Mouse (Mus musculus) kidney, embryonic 15.5 days (tissue): ENCODE measurements around the gene Cyb5r4. TPM values are rescaled to one million over a fixed set of nuclear protein-coding genes. Genes with fewer than 3 reads are reported as not detected.
"Not testable (repeated sequence)": the region's sequence is repeated elsewhere in the genome, so short reads cannot be mapped to it uniquely, and the experiment has no call there.

Experiments
- ATAC-seq: fragments of 200-750 bp; cut with Nextera tagmentation; replicated peaks from 2 replicates; pipeline ENCODE4 v1.8.0; 2017; ENCODE audit warnings: moderate TSS enrichment; ENCODE audit not compliant: low FRiP score
- H3K27ac ChIP-seq: fragments of 300-500 bp; sonication (generic); 2 replicates; pipeline ENCODE4 v1.5.1; 2015; ENCODE audit warnings: mild to moderate bottlenecking, inconsistent platforms
- H3K27me3 ChIP-seq: fragments of 300-500 bp; sonication (generic); 2 replicates; pipeline ENCODE4 v1.6.1; 2015; ENCODE audit warnings: inconsistent platforms
- H3K36me3 ChIP-seq: fragments of 300-500 bp; sonication (generic); 2 replicates; pipeline ENCODE4 v1.6.1; 2015; ENCODE audit warnings: inconsistent platforms
- H3K4me1 ChIP-seq: fragments of 300-500 bp; sonication (generic); 2 replicates; pipeline ENCODE4 v1.6.1; 2015; ENCODE audit warnings: inconsistent platforms
- H3K4me2 ChIP-seq: fragments of 300-500 bp; sonication (generic); 2 replicates; pipeline ENCODE4 v1.6.1; 2015; ENCODE audit warnings: moderate library complexity, mild to moderate bottlenecking, inconsistent platforms
- H3K4me3 ChIP-seq: fragments of 300-500 bp; sonication (generic); replicated peaks from 2 replicates; pipeline ENCODE4 v1.5.1; 2015; ENCODE audit warnings: mild to moderate bottlenecking, inconsistent platforms
- H3K9ac ChIP-seq: fragments of 300-500 bp; sonication (generic); 2 replicates; pipeline ENCODE4 v1.6.1; 2015; ENCODE audit warnings: mild to moderate bottlenecking, inconsistent platforms
- H3K9me3 ChIP-seq: fragments of 300-500 bp; sonication (generic); replicated peaks from 2 replicates; pipeline ENCODE4 v1.6.1; 2016; ENCODE audit warnings: inconsistent platforms
- WGBS: fragments of 180-500 bp; shearing (Covaris S2); methylation state at CpG from one replicate; pipeline ENCODE4 v1.1.7; 2015; ENCODE audit warnings: mixed read lengths; 5-methylcytosine and 5-hydroxymethylcytosine counted together
- polyA plus RNA-seq: library from polyadenylated mRNA; unstranded; fragments of >200 nt; fragmentation: Nextera tagmentation; extraction: Ambion mirVana; gene quantifications from 2 replicates; pipeline ENCODE4 v1.2.1, GENCODE M21; 2015

Cyb5r4 gene
- polyA plus RNA-seq, 1 experiment from 2014 or later, result 66.3 TPM

GRCm38 (mm10) chr9:87032196-87032595 is 10.4 kb downstream of the Cyb5r4 start:
- H3K4me2 ChIP-seq, result no peak overlapping the region
- H3K4me3 ChIP-seq, result no peak overlapping the region
- WGBS, result 90% methylated on average over 4 of the region's 4 CpGs
- H3K36me3 ChIP-seq, result peaks cover 14% of the 10 kb centered on the region; the same call in 1 of the 2 replicates
- H3K27me3 ChIP-seq, result no peaks in the 10 kb centered on the region
- H3K9me3 ChIP-seq, result no peaks in the 10 kb centered on the region
- H3K4me1 ChIP-seq, result 0 out of 2 replicates have a peak, but pooled peaks cover 4% of the 10 kb centered on the region
- no peak overlapping the region for H3K27ac ChIP-seq
- H3K9ac ChIP-seq, result no peak overlapping the region
- no peak for ATAC-seq

GRCm38 (mm10) chr9:87034831-87035580 is 13.2 kb downstream of the Cyb5r4 start:
- no peak for ATAC-seq

GRCm38 (mm10) chr9:87049425-87049824 is 27.6 kb downstream of the Cyb5r4 start:
- no peak overlapping the region for H3K4me3 ChIP-seq
- no peak for ATAC-seq
- WGBS, result 62% methylated on average over 4 of the region's 4 CpGs

More at GRCm38 (mm10) chr9:87034831-87035580, 13.2 kb downstream of the Cyb5r4 start:
- Histone ChIP-seq H3K4me2 (no peak overlapping the region), H3K9me3 (no peaks in the 10 kb centered on the region), H3K4me1 (0 out of 2 replicates have a peak, but pooled peaks cover 4% of the 10 kb centered on the region), H3K27me3 (no peaks in the 10 kb centered on the region), H3K36me3 (0 out of 2 replicates have a peak, but pooled peaks cover 9% of the 10 kb centered on the region), H3K4me3 (no peak overlapping the region), H3K9ac (no peak overlapping the region), H3K27ac (0 out of 2 replicates have a peak overlapping the region, but pooled peaks have one; percentile 32)
- 48% methylated on average over 2 of the region's 2 CpGs for WGBS

GRCm38 (mm10) chr9:87055547-87056235 is 33.9 kb downstream of the Cyb5r4 start:
- Histone ChIP-seq H3K27ac (no peak overlapping the region), H3K4me1 (no peaks in the 10 kb centered on the region), H3K27me3 (no peaks in the 10 kb centered on the region), H3K36me3 (peaks cover 24% of the 10 kb centered on the region), H3K4me2 (no peak overlapping the region), H3K9me3 (no peaks in the 10 kb centered on the region), H3K9ac (no peak overlapping the region), H3K4me3 (no peak overlapping the region)
- 89% methylated on average over 11 of the region's 11 CpGs for WGBS
- no peak for ATAC-seq

More at GRCm38 (mm10) chr9:87049425-87049824, 27.6 kb downstream of the Cyb5r4 start:
- peaks cover 12% of the 10 kb centered on the region for H3K36me3 ChIP-seq
- no peaks in the 10 kb centered on the region for H3K9me3 ChIP-seq
- no peaks in the 10 kb centered on the region for H3K27me3 ChIP-seq
- no peak overlapping the region for H3K9ac ChIP-seq
- no peak overlapping the region for H3K27ac ChIP-seq
- no peak overlapping the region for H3K4me2 ChIP-seq
- H3K4me1 ChIP-seq, result no peaks in the 10 kb centered on the region

GRCm38 (mm10) chr9:87062337-87062736 is 40.5 kb downstream of the Cyb5r4 start:
- H3K4me3 ChIP-seq, result no peak overlapping the region
- H3K27ac ChIP-seq, result no peak overlapping the region
- no peak overlapping the region for H3K9ac ChIP-seq
- H3K4me1 ChIP-seq, result no peaks in the 10 kb centered on the region
- no peaks in the 10 kb centered on the region for H3K27me3 ChIP-seq
- no peak for ATAC-seq
- WGBS, result 80% methylated on average over 5 of the region's 5 CpGs
- H3K9me3 ChIP-seq, result no peaks in the 10 kb centered on the region
- H3K36me3 ChIP-seq, result peaks cover 34% of the 10 kb centered on the region
- no peak overlapping the region for H3K4me2 ChIP-seq

GRCm38 (mm10) chr9:87068160-87068559 is 46.3 kb downstream of the Cyb5r4 start:
- Histone ChIP-seq H3K4me3 (no peak overlapping the region), H3K9me3 (no peaks in the 10 kb centered on the region), H3K4me2 (no peak overlapping the region), H3K27me3 (no peaks in the 10 kb centered on the region), H3K9ac (no peak overlapping the region), H3K36me3 (peaks cover 40% of the 10 kb centered on the region), H3K4me1 (no peaks in the 10 kb centered on the region), H3K27ac (no peak overlapping the region)
- 57% methylated on average over 1 of the region's 1 CpGs for WGBS
- no peak for ATAC-seq

- not testable (repeated sequence) for H3K9ac ChIP-seq, H3K4me3 ChIP-seq, H3K27me3 ChIP-seq, H3K27ac ChIP-seq, H3K4me2 ChIP-seq, ATAC-seq, H3K9me3 ChIP-seq, H3K4me1 ChIP-seq
- H3K36me3 ChIP-seq, result peaks cover 28% of the 10 kb centered on the region
- WGBS, result 92% methylated on average over 3 of the region's 3 CpGs
Measured at GRCm38 (mm10) chr9:87071566-87071965, 49.8 kb downstream of the Cyb5r4 start.

GRCm38 (mm10) chr9:87077919-87078318 is 56.1 kb downstream of the Cyb5r4 start:
- no peaks in the 10 kb centered on the region for H3K9me3 ChIP-seq
- H3K4me1 ChIP-seq, result no peaks in the 10 kb centered on the region
- H3K27ac ChIP-seq, result no peak overlapping the region
- no peaks in the 10 kb centered on the region for H3K36me3 ChIP-seq
- no peak overlapping the region for H3K4me3 ChIP-seq
- ATAC-seq, result peak; percentile 88
- WGBS, result 12% methylated on average over 2 of the region's 2 CpGs
- H3K27me3 ChIP-seq, result no peaks in the 10 kb centered on the region
- H3K9ac ChIP-seq, result no peak overlapping the region
- no peak overlapping the region for H3K4me2 ChIP-seq

- no peak for ATAC-seq
- Histone ChIP-seq H3K27ac (no peak overlapping the region), H3K4me1 (no peaks in the 10 kb centered on the region), H3K27me3 (no peaks in the 10 kb centered on the region), H3K9me3 (no peaks in the 10 kb centered on the region), H3K36me3 (no peaks in the 10 kb centered on the region), H3K4me3 (no peak overlapping the region), H3K9ac (no peak overlapping the region), H3K4me2 (no peak overlapping the region)
- 47% methylated on average over 2 of the region's 2 CpGs for WGBS
Measured at GRCm38 (mm10) chr9:87079511-87079910, 57.7 kb downstream of the Cyb5r4 start.

- no peak for ATAC-seq
- WGBS, result 89% methylated on average over 4 of the region's 4 CpGs
- Histone ChIP-seq H3K27ac (no peak overlapping the region), H3K27me3 (no peaks in the 10 kb centered on the region), H3K4me1 (no peaks in the 10 kb centered on the region), H3K9ac (no peak overlapping the region), H3K9me3 (no peaks in the 10 kb centered on the region), H3K36me3 (no peaks in the 10 kb centered on the region), H3K4me2 (no peak overlapping the region), H3K4me3 (no peak overlapping the region)
Measured at GRCm38 (mm10) chr9:87086991-87087390, 65.2 kb downstream of the Cyb5r4 start.

- 51% methylated on average over 2 of the region's 2 CpGs for WGBS
- no peaks in the 10 kb centered on the region for H3K27me3 ChIP-seq
- H3K4me3 ChIP-seq, result no peak overlapping the region
- ATAC-seq, result no peak
- H3K27ac ChIP-seq, result no peak overlapping the region
- no peaks in the 10 kb centered on the region for H3K4me1 ChIP-seq
- no peaks in the 10 kb centered on the region for H3K9me3 ChIP-seq
- H3K36me3 ChIP-seq, result no peaks in the 10 kb centered on the region
- H3K4me2 ChIP-seq, result no peak overlapping the region
- H3K9ac ChIP-seq, result no peak overlapping the region
Measured at GRCm38 (mm10) chr9:87097989-87098388, 76.2 kb downstream of the Cyb5r4 start.

- Histone ChIP-seq H3K4me1 (no peaks in the 10 kb centered on the region), H3K36me3 (no peaks in the 10 kb centered on the region), H3K4me2 (no peak overlapping the region), H3K4me3 (no peak overlapping the region), H3K9ac (no peak overlapping the region), H3K27ac (no peak overlapping the region), H3K9me3 (no peaks in the 10 kb centered on the region), H3K27me3 (no peaks in the 10 kb centered on the region)
- ATAC-seq, result no peak
- 70% methylated on average over 5 of the region's 5 CpGs for WGBS
Measured at GRCm38 (mm10) chr9:87115019-87115418, 93.2 kb downstream of the Cyb5r4 start.
